Mouse (Mus musculus): ENCODE results near the gene Satb2. TPM values are rescaled to one million over a fixed set of nuclear protein-coding genes. Genes with fewer than 3 reads are reported as not detected.

The Satb2 gene
- total and polyA plus RNA-seq, 3 experiments = 2.0 to 3.9 (median 2.1) TPM

DNA sequence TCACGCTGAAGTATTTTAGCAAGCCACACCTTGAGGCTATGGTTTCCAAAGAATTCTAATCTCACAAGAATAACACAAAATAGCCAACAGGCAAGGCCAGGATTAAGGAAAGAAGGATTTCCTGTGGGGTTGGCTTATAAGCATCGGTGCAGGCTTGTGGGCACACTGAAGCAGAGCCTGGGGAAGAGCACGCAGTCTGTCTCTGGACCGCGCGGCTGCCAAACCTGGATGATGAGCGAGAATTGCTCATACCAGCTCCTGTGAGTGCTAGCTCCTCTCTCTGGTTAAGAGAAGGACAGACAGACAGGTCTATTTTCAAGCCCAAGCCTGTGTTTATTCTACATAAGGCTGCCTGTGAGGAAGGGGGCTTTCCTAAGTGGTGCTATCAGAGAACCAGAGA, 20.5 kb downstream of the Satb2 start:
- Histone ChIP-seq H3K4me2 (ENCODE audit: insufficient read depth, low read depth, poor library complexity, severe bottlenecking) (no peak overlapping the region), H3K36me3 (replicated peaks in 1 of 2; ENCODE audit: control insufficient read depth in 1 of 2, insufficient read depth in 1 of 2, low read length in 1 of 2) (peaks cover 8 to 53% of the 10 kb centered on the region in 2 experiments), H3K9ac (ENCODE audit: insufficient read depth, low read depth) (no peak overlapping the region), H3K4me3 (replicated peaks in 1 of 3; ENCODE audit: low read depth in 2 of 3, low read length in 2 of 3, poor library complexity in 1 of 3) (no peak overlapping the region), H3K9me3 (replicated peaks; ENCODE audit: low read length) (no peaks in the 10 kb centered on the region), H3K27ac (ENCODE audit: insufficient read depth, low read depth) (no peak overlapping the region), H3K79me2 (replicated peaks; ENCODE audit: control insufficient read depth, extremely low read depth, insufficient read depth, poor library complexity, severe bottlenecking) (no peaks in the 10 kb centered on the region), H3K4me1 (ENCODE audit: control insufficient read depth in 1 of 2, insufficient read depth in 2 of 2) (peaks cover 0 to 8% of the 10 kb centered on the region in 2 experiments; a peak in 2 of 4 replicates), H3K27me3 (replicated peaks) (no peaks in the 10 kb centered on the region)
- in situ Hi-C loops (cut with MboI; ENCODE audit: low pct_ligation_motif_present, low pct_unique_long_range_greater_than_20kb, low sequenced_read_pairs) (no loop called here), dilution Hi-C loops (cut with MboI; ENCODE audit: extremely low pct_ligation_motif_present, extremely low pct_unique_long_range_greater_than_20kb, low sequenced_read_pairs) (no loop called here)
- no peak for TF ChIP-seq EP300 (IDR thresholded peaks at IDR 0.05; ENCODE audit: low read length)
- no peak for TF ChIP-seq USF2 (conservative IDR thresholded peaks at IDR 0.05; ENCODE audit: low read depth, low read length)
- no peak for TF ChIP-seq BHLHE40 (IDR thresholded peaks at IDR 0.05; ENCODE audit: low read depth, low read length)
- DNase-seq (ENCODE audit: extremely low read depth) = no peak

DNA sequence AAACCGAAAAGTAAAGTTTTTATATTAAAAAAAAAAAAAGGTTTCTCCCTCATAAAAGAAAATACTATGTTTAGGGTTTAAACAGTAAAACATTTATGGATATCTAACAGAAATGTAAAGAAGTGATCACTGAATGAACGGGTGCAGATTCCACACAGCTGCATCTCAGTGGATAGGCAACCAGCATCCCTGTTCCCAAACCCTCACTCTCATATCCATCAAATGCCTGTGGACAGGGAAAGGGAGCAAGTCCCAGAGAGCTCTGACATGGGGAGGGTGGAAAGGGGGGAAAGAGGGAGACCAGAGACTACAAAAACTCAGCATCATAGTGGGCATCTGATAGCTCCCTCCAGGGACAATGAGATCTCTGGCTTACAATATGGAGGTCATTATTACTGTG, 21.6 kb downstream of the Satb2 start:
- Histone ChIP-seq H3K4me2 (ENCODE audit: insufficient read depth, low read depth, poor library complexity, severe bottlenecking) (no peak overlapping the region), H3K27ac (ENCODE audit: insufficient read depth, low read depth) (no peak overlapping the region), H3K27me3 (replicated peaks) (no peaks in the 10 kb centered on the region), H3K9ac (ENCODE audit: insufficient read depth, low read depth) (no peak overlapping the region), H3K4me1 (ENCODE audit: control insufficient read depth in 1 of 2, insufficient read depth in 2 of 2) (peaks cover 2 to 10% of the 10 kb centered on the region in 2 experiments; a peak in 3 of 4 replicates), H3K79me2 (replicated peaks; ENCODE audit: control insufficient read depth, extremely low read depth, insufficient read depth, poor library complexity, severe bottlenecking) (no peaks in the 10 kb centered on the region), H3K4me3 (replicated peaks in 1 of 3; ENCODE audit: low read depth in 2 of 3, low read length in 2 of 3, poor library complexity in 1 of 3) (no peak overlapping the region), H3K36me3 (replicated peaks in 1 of 2; ENCODE audit: control insufficient read depth in 1 of 2, insufficient read depth in 1 of 2, low read length in 1 of 2) (peaks cover 8 to 55% of the 10 kb centered on the region in 2 experiments), H3K9me3 (replicated peaks; ENCODE audit: low read length) (no peaks in the 10 kb centered on the region)
- in situ Hi-C loops (cut with MboI; ENCODE audit: low pct_ligation_motif_present, low pct_unique_long_range_greater_than_20kb, low sequenced_read_pairs) = no loop called here
- no peak for DNase-seq (ENCODE audit: extremely low read depth)
- TF ChIP-seq JUND (conservative IDR thresholded peaks at IDR 0.05; ENCODE audit: low read depth, low read length) (no peak), CHD1 (IDR thresholded peaks at IDR 0.05; ENCODE audit: low read depth, low read length) (no peak), SIN3A (IDR thresholded peaks at IDR 0.05; ENCODE audit: low read length) (no peak), MAX (IDR thresholded peaks at IDR 0.05; ENCODE audit: low read length) (no peak), ETS1 (conservative IDR thresholded peaks at IDR 0.05; ENCODE audit: low read depth, low read length) (no peak)
- dilution Hi-C loops (cut with MboI; ENCODE audit: extremely low pct_ligation_motif_present, extremely low pct_unique_long_range_greater_than_20kb, low sequenced_read_pairs) = no loop called here

DNA sequence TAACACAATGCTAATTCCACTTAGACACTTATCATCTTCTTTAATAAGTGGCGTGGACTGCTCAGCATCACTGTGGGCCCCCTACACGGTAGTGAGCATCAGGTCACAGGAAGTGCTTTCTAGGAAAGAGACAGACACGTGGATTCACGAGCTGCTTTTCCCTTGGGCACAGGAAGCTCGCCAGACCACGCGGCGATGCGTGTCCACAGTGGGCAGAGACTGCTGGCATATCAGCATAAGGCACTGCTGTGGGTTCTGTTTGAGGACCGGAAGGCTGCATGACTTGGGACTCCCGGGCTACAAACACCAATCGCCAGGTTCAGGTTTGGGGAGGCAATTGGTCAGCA, 22.7 kb downstream of the Satb2 start:
- no peaks in the 10 kb centered on the region for H3K79me2 ChIP-seq (replicated peaks; ENCODE audit: control insufficient read depth, extremely low read depth, insufficient read depth, poor library complexity, severe bottlenecking)
- TF ChIP-seq USF2 (conservative IDR thresholded peaks at IDR 0.05; ENCODE audit: low read depth, low read length) (no peak), TBP (conservative IDR thresholded peaks at IDR 0.05; ENCODE audit: low read depth, low read length) (no peak), POLR2A (IDR thresholded peaks at IDR 0.05; ENCODE audit: low read depth, low read length) (no peak), SMC3 (IDR thresholded peaks at IDR 0.05; ENCODE audit: low read depth, low read length) (no peak), ETS1 (conservative IDR thresholded peaks at IDR 0.05; ENCODE audit: low read depth, low read length) (no peak), HCFC1 (IDR thresholded peaks at IDR 0.05; ENCODE audit: low read depth, low read length) (no peak), SIN3A (IDR thresholded peaks at IDR 0.05; ENCODE audit: low read length) (no peak), E2F4 (IDR thresholded peaks at IDR 0.05; ENCODE audit: insufficient replicate concordance, low read depth, low read length) (no peak), MEF2A (IDR thresholded peaks at IDR 0.05; ENCODE audit: borderline replicate concordance, low read depth, low read length) (no peak), MXI1 (IDR thresholded peaks at IDR 0.05; ENCODE audit: low read depth, low read length) (no peak), ELF1 (IDR thresholded peaks at IDR 0.05; ENCODE audit: low read depth, low read length) (no peak), UBTF (IDR thresholded peaks at IDR 0.05; ENCODE audit: low read depth, low read length) (no peak), CHD1 (IDR thresholded peaks at IDR 0.05; ENCODE audit: low read depth, low read length) (no peak), JUN (IDR thresholded peaks at IDR 0.05; ENCODE audit: insufficient read depth, low read depth, low read length) (no peak), ZNF384 (IDR thresholded peaks at IDR 0.05; ENCODE audit: low read depth, low read length) (no peak), ZMIZ1 (IDR thresholded peaks at IDR 0.05; ENCODE audit: low read depth, low read length) (no peak)
- H3K9me3 ChIP-seq (replicated peaks; ENCODE audit: low read length) = no peaks in the 10 kb centered on the region
- H3K27me3 ChIP-seq (replicated peaks) = no peaks in the 10 kb centered on the region
- no peak overlapping the region for H3K4me3 ChIP-seq (replicated peaks in 1 of 3; ENCODE audit: low read depth in 2 of 3, low read length in 2 of 3, poor library complexity in 1 of 3)
- DNase-seq (ENCODE audit: extremely low read depth) = no peak
- H3K9ac ChIP-seq (ENCODE audit: insufficient read depth, low read depth) = no peak overlapping the region
- H3K4me2 ChIP-seq (ENCODE audit: insufficient read depth, low read depth, poor library complexity, severe bottlenecking) = no peak overlapping the region
- H3K27ac ChIP-seq (ENCODE audit: insufficient read depth, low read depth) = no peak overlapping the region
- dilution Hi-C loops (cut with MboI; ENCODE audit: extremely low pct_ligation_motif_present, extremely low pct_unique_long_range_greater_than_20kb, low sequenced_read_pairs) = no loop called here
- in situ Hi-C loops (cut with MboI; ENCODE audit: low pct_ligation_motif_present, low pct_unique_long_range_greater_than_20kb, low sequenced_read_pairs) = no loop called here
- peaks cover 5 to 54% of the 10 kb centered on the region in 2 experiments for H3K36me3 ChIP-seq (replicated peaks in 1 of 2; ENCODE audit: control insufficient read depth in 1 of 2, insufficient read depth in 1 of 2, low read length in 1 of 2)
- peaks cover 6 to 18% of the 10 kb centered on the region in 2 experiments for H3K4me1 ChIP-seq (ENCODE audit: control insufficient read depth in 1 of 2, insufficient read depth in 2 of 2)

All from CH12.LX (cell line).